Mouse (Mus musculus) kidney, embryonic 14.5 days (tissue): Measurements from ENCODE around the gene Ms4a15. TPM values are rescaled to one million over a fixed set of nuclear protein-coding genes. Genes with fewer than 3 reads are reported as not detected.

Experiments
- ATAC-seq: fragments of 200-750 bp; cut with Nextera tagmentation; 2 replicates; pipeline ENCODE4 v1.8.0; 2017; ENCODE audit warnings: moderate number of reproducible peaks, mild to moderate bottlenecking, moderate TSS enrichment, moderate library complexity; ENCODE audit not compliant: low FRiP score, low TSS enrichment
- H3K27ac ChIP-seq: fragments of 300-500 bp; sonication (generic); 2 replicates; pipeline ENCODE4 v1.5.1; 2014; ENCODE audit warnings: low read depth, mild to moderate bottlenecking, low read length, moderate library complexity, mixed read lengths
- H3K27me3 ChIP-seq: fragments of 300-500 bp; sonication (generic); 2 replicates; pipeline ENCODE4 v1.6.1; 2014; ENCODE audit warnings: mild to moderate bottlenecking, low read length; ENCODE audit not compliant: control insufficient read depth, insufficient read depth
- H3K36me3 ChIP-seq: fragments of 300-500 bp; sonication (generic); 2 replicates; pipeline ENCODE4 v1.6.1; 2014; ENCODE audit warnings: low read length, mixed read lengths; ENCODE audit not compliant: control insufficient read depth, insufficient read depth
- H3K4me1 ChIP-seq: fragments of 300-500 bp; sonication (generic); 2 replicates; pipeline ENCODE4 v1.6.1; 2014; ENCODE audit warnings: low read length, mixed read lengths; ENCODE audit not compliant: control insufficient read depth, insufficient read depth
- H3K4me2 ChIP-seq: fragments of 300-500 bp; sonication (generic); replicated peaks from 2 replicates; pipeline ENCODE4 v1.6.1; 2014; ENCODE audit warnings: low read depth, mild to moderate bottlenecking, low read length
- H3K4me3 ChIP-seq: fragments of 300-500 bp; sonication (generic); 2 replicates; pipeline ENCODE4 v1.5.1; 2014; ENCODE audit warnings: mild to moderate bottlenecking, low read length
- H3K9ac ChIP-seq: fragments of 300-500 bp; sonication (generic); 2 replicates; pipeline ENCODE4 v1.6.1; 2014; ENCODE audit warnings: low read depth, mild to moderate bottlenecking, low read length, moderate library complexity
- H3K9me3 ChIP-seq: fragments of 300-500 bp; sonication (generic); 2 replicates; pipeline ENCODE4 v1.6.1; 2016; ENCODE audit warnings: low read length; ENCODE audit not compliant: control insufficient read depth
- WGBS: fragments of 180-500 bp; shearing (Covaris S2); extraction: QIAGEN DNeasy Blood & Tissue Kit; methylation state at CpG from one replicate; pipeline ENCODE4 v1.1.7; 2014; 5-methylcytosine and 5-hydroxymethylcytosine counted together
- polyA plus RNA-seq: library from polyadenylated mRNA; unstranded; fragments of >200 nt; fragmentation: Nextera tagmentation; extraction: Ambion mirVana; gene quantifications from 2 replicates; pipeline ENCODE4 v1.2.1, GENCODE M21; 2014

Gene Ms4a15
- polyA plus RNA-seq, 1 experiment from 2014 or later, result not detected

DNA sequence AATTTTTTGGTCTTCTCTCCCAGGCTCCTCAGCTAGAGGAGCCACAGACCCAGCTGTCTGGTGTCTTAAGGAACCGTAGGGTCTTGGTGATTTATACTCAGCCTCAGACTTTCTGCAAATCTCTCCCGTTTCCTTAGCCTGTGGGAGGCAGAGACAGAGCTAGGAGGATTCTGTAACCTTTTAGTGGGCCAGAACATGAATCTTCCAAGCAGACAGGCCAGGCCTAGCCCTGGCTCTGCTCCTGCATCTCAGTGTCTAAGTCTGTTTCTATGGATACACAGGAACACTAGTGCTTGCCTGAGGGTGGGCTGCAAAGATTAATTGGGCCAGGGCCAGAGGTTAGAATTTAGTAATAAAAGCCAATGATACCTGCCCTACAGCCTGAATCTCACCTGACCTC, 19.9 kb downstream of the Ms4a15 start:
- Histone ChIP-seq H3K36me3 (no peaks in the 10 kb centered on the region), H3K4me3 (no peak overlapping the region), H3K4me1 (0 out of 2 replicates have a peak, but pooled peaks cover 3% of the 10 kb centered on the region), H3K9me3 (peaks cover 4% of the 10 kb centered on the region; the same call in 1 of the 2 replicates), H3K9ac (no peak overlapping the region), H3K27ac (no peak overlapping the region), H3K4me2 (no peak overlapping the region), H3K27me3 (no peaks in the 10 kb centered on the region)
- peak; percentile 84; the same call in 1 of the 2 replicates for ATAC-seq
- WGBS, result 7% methylated on average over 2 of the region's 2 CpGs

DNA sequence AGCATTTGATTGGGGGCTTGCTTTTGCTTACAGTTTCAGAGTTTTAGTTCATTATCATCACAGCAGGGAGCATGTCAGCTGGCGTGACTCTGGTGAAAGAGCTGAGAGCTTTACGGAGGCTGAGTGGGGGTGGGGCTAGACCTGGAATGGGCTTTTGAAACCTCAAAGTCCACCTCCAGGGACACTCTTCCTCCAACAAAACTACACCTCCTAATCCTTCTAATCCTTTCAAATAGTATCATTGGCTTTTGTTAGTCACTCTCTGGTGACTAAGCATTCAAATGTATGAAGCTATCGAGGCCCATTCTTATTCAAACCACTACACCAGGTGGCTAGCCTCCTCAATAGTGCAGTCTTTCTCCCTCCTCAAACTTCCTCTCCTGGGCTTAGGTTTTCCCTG, 20.4 kb downstream of the Ms4a15 start:
- no peak for ATAC-seq
- WGBS, result 80% methylated on average over 3 of the region's 3 CpGs
- Histone ChIP-seq H3K9me3 (peaks cover 4% of the 10 kb centered on the region; the same call in 1 of the 2 replicates), H3K4me2 (no peak overlapping the region), H3K9ac (no peak overlapping the region), H3K4me1 (0 out of 2 replicates have a peak, but pooled peaks cover 3% of the 10 kb centered on the region), H3K36me3 (no peaks in the 10 kb centered on the region), H3K4me3 (no peak overlapping the region), H3K27me3 (no peaks in the 10 kb centered on the region), H3K27ac (no peak overlapping the region)

DNA sequence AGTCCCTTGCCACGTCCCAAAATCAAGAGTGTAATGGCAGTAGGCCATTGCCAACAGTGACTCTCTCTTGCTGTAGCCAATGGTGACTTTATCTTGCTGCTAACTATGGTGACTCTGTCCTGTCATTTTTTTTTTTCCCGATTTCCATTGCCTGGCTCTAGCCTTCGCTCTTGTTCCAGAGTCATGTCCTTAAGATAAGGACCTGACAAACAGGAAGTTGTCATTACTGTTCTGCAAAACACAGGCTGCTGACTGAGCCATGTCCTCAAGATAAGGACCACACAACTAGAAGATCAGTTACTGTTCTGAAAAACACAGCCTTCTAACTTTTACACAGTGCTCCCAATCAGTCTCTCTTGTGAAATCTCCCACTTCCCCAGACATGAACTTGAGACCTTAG, 22.6 kb downstream of the Ms4a15 start:
- ATAC-seq, result no peak
- Histone ChIP-seq H3K4me3 (no peak overlapping the region), H3K9me3 (peaks cover 7% of the 10 kb centered on the region; the same call in 1 of the 2 replicates), H3K27ac (no peak overlapping the region), H3K36me3 (no peaks in the 10 kb centered on the region), H3K4me1 (0 out of 2 replicates have a peak, but pooled peaks cover 3% of the 10 kb centered on the region), H3K9ac (no peak overlapping the region), H3K4me2 (no peak overlapping the region), H3K27me3 (no peaks in the 10 kb centered on the region)
- 67% methylated on average over 3 of the region's 3 CpGs for WGBS

DNA sequence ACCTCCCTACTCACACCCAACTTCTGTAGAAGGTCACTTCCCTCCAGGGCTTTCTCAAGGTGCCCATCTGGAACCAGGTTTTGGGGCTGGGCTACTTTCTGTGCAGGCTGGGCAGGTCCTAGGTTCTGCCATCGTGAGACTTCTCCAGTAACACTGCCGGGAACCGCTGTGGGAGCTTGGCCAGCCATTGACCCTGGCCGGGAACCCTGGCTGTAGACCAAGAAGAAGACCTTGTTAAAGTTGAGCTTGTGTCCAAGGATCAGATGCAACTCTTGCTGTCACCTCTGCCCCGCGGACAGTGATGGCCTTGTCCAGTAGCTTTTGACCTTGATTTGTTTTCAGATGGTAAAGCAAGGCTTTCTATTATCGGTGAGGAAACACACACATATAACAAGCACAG, 24.5 kb downstream of the Ms4a15 start:
- no peak overlapping the region for H3K4me3 ChIP-seq
- H3K27ac ChIP-seq, result no peak overlapping the region
- WGBS, result 88% methylated on average over 7 of the region's 7 CpGs
- H3K4me1 ChIP-seq, result no peaks in the 10 kb centered on the region
- no peak overlapping the region for H3K4me2 ChIP-seq
- no peaks in the 10 kb centered on the region for H3K36me3 ChIP-seq
- H3K27me3 ChIP-seq, result no peaks in the 10 kb centered on the region
- no peak overlapping the region for H3K9ac ChIP-seq
- ATAC-seq, result no peak
- peaks cover 7% of the 10 kb centered on the region; the same call in 1 of the 2 replicates for H3K9me3 ChIP-seq

DNA sequence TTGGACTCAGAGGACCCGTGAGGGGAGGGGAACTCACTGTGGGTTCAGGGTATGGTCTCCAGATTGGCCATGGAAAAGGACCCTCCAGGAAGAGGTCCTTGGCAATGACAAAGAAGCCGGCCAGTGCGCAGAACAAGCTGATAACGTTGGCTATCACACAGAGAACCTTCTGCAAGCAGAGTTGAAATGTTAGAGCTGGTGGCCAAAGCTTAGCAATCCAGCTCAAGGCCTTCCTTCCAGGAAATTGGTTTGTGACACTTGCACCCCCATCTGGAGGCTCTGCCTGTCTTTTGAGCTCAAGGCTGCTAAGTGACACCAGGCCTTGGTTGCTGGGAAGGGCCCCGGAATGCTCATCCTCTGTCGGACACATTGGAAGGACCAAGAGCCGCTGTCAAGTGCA, 27.3 kb downstream of the Ms4a15 start:
- Histone ChIP-seq H3K4me2 (no peak overlapping the region), H3K27me3 (no peaks in the 10 kb centered on the region), H3K27ac (no peak overlapping the region), H3K4me3 (no peak overlapping the region), H3K9me3 (0 out of 2 replicates have a peak, but pooled peaks cover 6% of the 10 kb centered on the region), H3K36me3 (no peaks in the 10 kb centered on the region), H3K9ac (no peak overlapping the region), H3K4me1 (no peaks in the 10 kb centered on the region)
- ATAC-seq, result no peak
- 87% methylated on average over 7 of the region's 7 CpGs for WGBS

DNA sequence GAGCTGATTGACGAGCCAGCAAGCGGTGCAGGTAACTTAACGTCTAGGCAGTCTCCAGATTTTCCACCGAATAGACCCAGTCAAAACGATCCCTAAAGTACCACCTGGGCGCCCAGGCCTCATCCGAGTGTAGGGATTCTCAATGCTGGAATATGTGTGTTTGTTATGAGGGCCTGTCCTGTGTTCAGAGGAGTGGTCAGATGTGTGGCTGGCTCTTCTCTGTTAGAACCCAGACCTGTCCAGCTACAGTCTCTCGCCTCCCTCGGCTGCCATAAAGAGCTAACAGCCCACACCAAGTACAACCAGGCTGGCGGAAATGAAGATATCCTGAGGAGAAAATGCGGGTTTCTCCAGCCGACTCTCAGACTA, 33.1 kb downstream of the Ms4a15 start:
- Histone ChIP-seq H3K4me1 (no peaks in the 10 kb centered on the region), H3K36me3 (no peaks in the 10 kb centered on the region), H3K4me3 (no peak overlapping the region), H3K4me2 (no peak overlapping the region), H3K9me3 (no peaks in the 10 kb centered on the region), H3K27me3 (no peaks in the 10 kb centered on the region; the same call in 1 of the 2 replicates), H3K9ac (no peak overlapping the region), H3K27ac (no peak overlapping the region)
- ATAC-seq, result peak; percentile 30; the same call in 1 of the 2 replicates
- WGBS, result 48% methylated on average over 12 of the region's 12 CpGs

DNA sequence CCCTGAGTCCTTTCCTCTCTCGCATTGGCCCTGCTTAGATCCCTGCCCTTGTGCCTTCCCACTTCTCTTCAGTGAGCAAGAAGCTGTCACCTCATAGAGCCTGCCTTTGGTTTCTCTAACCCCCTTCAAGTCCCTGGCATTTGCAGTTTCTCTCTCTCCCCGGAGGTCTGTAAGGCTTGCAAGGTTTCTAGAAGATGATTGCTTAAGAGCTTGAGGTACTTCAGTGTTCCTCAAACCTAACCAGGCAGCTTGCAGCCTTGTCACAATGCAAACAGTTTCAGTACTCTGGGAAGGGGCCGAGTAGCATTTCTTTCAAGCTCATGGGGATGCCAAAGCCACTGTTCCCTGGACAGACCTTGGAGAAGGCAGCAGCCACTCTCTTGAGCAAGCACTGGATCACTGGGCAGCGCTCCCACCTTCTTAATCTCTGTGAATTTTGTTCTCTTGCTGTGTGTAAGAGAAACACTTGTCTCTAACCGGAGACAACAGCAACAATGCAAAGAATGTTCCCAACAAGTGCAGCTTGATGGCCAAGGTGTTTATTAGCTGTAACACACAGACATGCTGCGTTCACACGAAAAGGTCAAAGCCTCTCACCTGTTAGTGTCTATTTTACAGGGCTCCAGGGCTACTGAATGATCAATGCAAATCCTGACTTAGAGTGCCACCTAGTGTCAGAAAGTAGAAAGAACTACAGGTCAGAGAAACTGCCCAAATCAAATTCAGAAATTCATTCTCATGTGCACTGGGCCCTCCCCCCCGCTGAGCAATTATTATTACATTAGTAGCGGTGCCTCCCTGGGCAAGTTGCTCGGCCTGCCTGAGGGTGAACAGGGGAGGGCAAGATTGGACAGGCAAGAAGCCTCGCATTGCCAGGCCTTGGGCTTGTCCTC, 33.7 kb downstream of the Ms4a15 start:
- peak; percentile 71 for ATAC-seq
- Histone ChIP-seq H3K27ac (no peak overlapping the region), H3K4me1 (no peaks in the 10 kb centered on the region), H3K36me3 (no peaks in the 10 kb centered on the region), H3K4me3 (no peak overlapping the region), H3K4me2 (no peak overlapping the region), H3K9me3 (no peaks in the 10 kb centered on the region), H3K9ac (no peak overlapping the region), H3K27me3 (no peaks in the 10 kb centered on the region; the same call in 1 of the 2 replicates)
- 34% methylated on average over 11 of the region's 11 CpGs for WGBS

DNA sequence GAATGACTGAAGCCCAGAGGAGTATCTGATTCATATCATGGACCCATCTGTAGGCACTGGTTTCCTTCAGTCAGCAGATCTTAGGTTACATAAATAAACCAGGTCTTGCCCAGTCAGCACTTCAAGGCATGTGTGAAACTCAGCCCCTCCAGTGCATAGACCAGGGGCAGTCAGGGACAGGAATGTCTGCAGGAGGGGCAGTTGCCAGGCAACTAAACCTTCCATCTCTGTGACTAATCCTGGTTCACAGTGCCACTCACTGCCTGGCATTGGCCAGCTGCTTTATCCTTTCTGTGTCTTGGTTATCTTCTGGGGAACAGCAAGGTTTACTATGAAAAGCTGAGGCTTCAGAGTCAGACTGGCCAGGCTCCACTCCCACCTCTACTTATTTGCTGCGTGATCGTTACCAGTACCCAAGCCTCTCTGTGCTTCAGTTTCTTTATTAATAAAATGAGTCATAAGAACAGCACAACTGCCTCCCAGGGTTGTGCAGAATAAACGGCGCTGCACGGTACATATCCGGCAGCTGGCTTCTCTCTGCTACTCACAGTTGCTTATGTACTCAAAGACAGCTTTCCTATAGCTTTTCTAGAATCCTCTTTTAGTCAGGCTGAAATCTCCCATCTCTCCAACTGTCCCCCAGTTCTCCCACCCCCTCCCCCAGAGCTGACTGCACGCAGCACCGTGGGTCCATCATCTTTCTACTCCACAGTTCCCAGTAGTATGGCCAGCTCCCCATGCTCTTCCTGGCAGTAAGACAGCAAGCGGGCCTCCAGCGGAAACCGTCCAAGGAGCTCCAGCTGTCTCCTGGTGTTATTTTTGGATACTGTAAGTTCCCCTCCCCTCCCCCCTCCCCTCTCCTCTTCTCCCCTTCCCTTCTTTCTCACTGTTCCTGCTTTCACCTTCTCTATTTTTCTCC, 40.8 kb downstream of the Ms4a15 start:
- no peaks in the 10 kb centered on the region for H3K27me3 ChIP-seq
- no peaks in the 10 kb centered on the region for H3K36me3 ChIP-seq
- ATAC-seq, result no peak
- no peak overlapping the region; the same call in 1 of the 2 replicates for H3K4me2 ChIP-seq
- no peak overlapping the region for H3K4me3 ChIP-seq
- H3K27ac ChIP-seq, result peak overlapping the region; percentile 76
- H3K9ac ChIP-seq, result no peak overlapping the region
- H3K4me1 ChIP-seq, result peaks cover 18% of the 10 kb centered on the region
- H3K9me3 ChIP-seq, result no peaks in the 10 kb centered on the region
- 60% methylated on average over 11 of the region's 11 CpGs for WGBS
